ENCODE assay signal across 8 mouse cellular contexts in the genomic region with DNA sequence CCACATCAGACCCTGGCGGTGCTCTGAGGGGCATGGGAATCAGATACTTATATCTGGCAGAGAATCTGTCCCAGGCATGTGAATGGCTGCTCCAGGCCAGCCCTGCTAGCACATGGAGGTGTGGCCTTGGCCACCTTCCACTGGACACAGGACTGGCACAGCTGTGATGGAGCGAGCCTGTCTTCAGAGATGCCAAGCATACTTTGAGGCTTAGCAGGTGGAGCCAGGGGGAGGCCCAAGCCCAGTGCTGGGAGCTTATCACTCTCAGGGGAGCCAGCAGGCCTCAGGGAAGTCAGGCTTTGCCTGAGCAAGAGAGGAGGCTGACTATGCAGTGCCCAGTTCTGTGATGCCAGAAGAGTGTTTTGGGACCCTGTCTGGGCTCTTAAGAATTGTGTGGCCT. TPM values are rescaled to one million over a fixed set of nuclear protein-coding genes. Genes with fewer than 3 reads are reported as not detected.
DNase-seq lines count a peak whose midpoint lies in the region; ATAC-seq lines count a peak whose summit lies in the region.

No protein-coding gene starts in this region.

- no peak for ATAC-seq in intestine, embryonic 15.5 days

- no peaks in the 10 kb centered on the region for H3K36me3 ChIP-seq in midbrain, embryonic 10.5 days
- no peaks in the 10 kb centered on the region for H3K36me3 ChIP-seq in intestine, embryonic 15.5 days

- peak; percentile 51 for DNase-seq in cerebellum, adult 9-10 months
- no peak for DNase-seq in cerebellum, postnatal 14 days
- DNase-seq in Muller cell, postnatal 12 days (ENCODE audit: inconsistent ontology term) = peak; percentile 94
- DNase-seq in heart, adult 11 months = peak; percentile 98
- DNase-seq in kidney, postnatal 36 days = peak; percentile 72 to 78
- no peak for DNase-seq in midbrain, embryonic 10.5 days (ENCODE audit: low spot score)
- no peak for DNase-seq in thymus, postnatal 10 days (ENCODE audit: low spot score in 2 of 2)

- no peak overlapping the region for H3K4me3 ChIP-seq in midbrain, embryonic 10.5 days
- no peak overlapping the region for H3K4me3 ChIP-seq in intestine, embryonic 15.5 days (replicated peaks)

- no peak overlapping the region for H3K4me2 ChIP-seq in intestine, embryonic 15.5 days (replicated peaks)

- H3K27me3 ChIP-seq in midbrain, embryonic 10.5 days (ENCODE audit: low read depth, poor library complexity, severe bottlenecking) = no peaks in the 10 kb centered on the region
- H3K27me3 ChIP-seq in intestine, embryonic 15.5 days (replicated peaks) = no peaks in the 10 kb centered on the region

- no peaks in the 10 kb centered on the region for H3K9me3 ChIP-seq in midbrain, embryonic 10.5 days (replicated peaks)
- H3K9me3 ChIP-seq in intestine, embryonic 15.5 days = no peaks in the 10 kb centered on the region

- no peak overlapping the region for H3K9ac ChIP-seq in intestine, embryonic 15.5 days

- WGBS in midbrain, embryonic 10.5 days = 87% methylated on average over 2 of the region's 2 CpGs
- WGBS in intestine, embryonic 15.5 days = 65% methylated on average over 2 of the region's 2 CpGs

- H3K4me1 ChIP-seq in midbrain, embryonic 10.5 days = peaks cover 54% of the 10 kb centered on the region
- peaks cover 36% of the 10 kb centered on the region for H3K4me1 ChIP-seq in intestine, embryonic 15.5 days (replicated peaks)

- no peak overlapping the region for H3K27ac ChIP-seq in midbrain, embryonic 10.5 days (replicated peaks)
- no peak overlapping the region for H3K27ac ChIP-seq in intestine, embryonic 15.5 days

RNA-seq across cellular contexts. Expression of a gene that starts 4.1 kb away (rescaled TPM):
- 29.7 and 33.9 TPM in 2 replicates for polyA plus RNA-seq in midbrain, embryonic 10.5 days (2016; fragmentation: Nextera tagmentation; extraction: Ambion mirVana)
- 19.1 and 19.5 TPM in 2 replicates for polyA plus RNA-seq in intestine, embryonic 15.5 days (2015; fragmentation: Nextera tagmentation; extraction: Ambion mirVana)

RNA-seq across cellular contexts. Expression of a gene that starts 25.4 kb away (rescaled TPM):
- 1.1 and 1.5 TPM in 2 replicates for polyA plus RNA-seq in midbrain, embryonic 10.5 days (2016; fragmentation: Nextera tagmentation; extraction: Ambion mirVana)
- polyA plus RNA-seq in intestine, embryonic 15.5 days (2015; fragmentation: Nextera tagmentation; extraction: Ambion mirVana) = 0.94 and 0.95 TPM in 2 replicates

Comparison
In these comparisons a context has a peak if more than half of its experiments do, and no peak if none do; other contexts are left out.
1. DNase-seq: peak in cerebellum, adult 9-10 months (single experiment), Muller cell, postnatal 12 days (single experiment), heart, adult 11 months (single experiment) and kidney, postnatal 36 days (2 of 2); none in cerebellum, postnatal 14 days (0 of 2), midbrain, embryonic 10.5 days (single experiment) and thymus, postnatal 10 days (0 of 2).